Mouse (Mus musculus) midbrain, embryonic 11.5 days (tissue): ENCODE results near the gene Krt42. TPM values are rescaled to one million over a fixed set of nuclear protein-coding genes. Genes with fewer than 3 reads are reported as not detected.
"Not testable (repeated sequence)": the region's sequence is repeated elsewhere in the genome, so short reads cannot be mapped to it uniquely, and the experiment has no call there.

Experiments
- ATAC-seq: fragments of 200-750 bp; cut with Nextera tagmentation; 2 replicates; pipeline ENCODE4 v1.8.0; 2017; ENCODE audit warnings: moderate TSS enrichment, moderate library complexity; ENCODE audit not compliant: low FRiP score
- DNase-seq: peaks from one replicate; pipeline ENCODE4 v3.0.0; 2015; ENCODE audit warnings: low spot score; ENCODE audit errors: missing footprints
- H3K27ac ChIP-seq: fragments of 300-500 bp; sonication (generic); 2 replicates; pipeline ENCODE4 v1.5.1; 2014; ENCODE audit warnings: low read depth, low read length
- H3K27me3 ChIP-seq: fragments of 300-500 bp; sonication (generic); 2 replicates; pipeline ENCODE4 v1.6.1; 2014; ENCODE audit warnings: mild to moderate bottlenecking, low read length, moderate library complexity, mixed read lengths; ENCODE audit not compliant: control insufficient read depth, insufficient read depth
- H3K36me3 ChIP-seq: fragments of 300-500 bp; sonication (generic); 2 replicates; pipeline ENCODE4 v1.6.1; 2014; ENCODE audit warnings: mild to moderate bottlenecking, low read length, moderate library complexity, mixed read lengths; ENCODE audit not compliant: control insufficient read depth, insufficient read depth
- H3K4me1 ChIP-seq: fragments of 300-500 bp; sonication (generic); 2 replicates; pipeline ENCODE4 v1.6.1; 2014; ENCODE audit warnings: low read length; ENCODE audit not compliant: control insufficient read depth, insufficient read depth
- H3K4me2 ChIP-seq: fragments of 300-500 bp; sonication (generic); 2 replicates; pipeline ENCODE4 v1.6.1; 2014; ENCODE audit warnings: mild to moderate bottlenecking, moderate library complexity
- H3K4me3 ChIP-seq: fragments of 300-500 bp; sonication (generic); 2 replicates; pipeline ENCODE4 v1.5.1; 2014; ENCODE audit warnings: low read depth, low read length
- H3K9ac ChIP-seq: fragments of 300-500 bp; sonication (generic); 2 replicates; pipeline ENCODE4 v1.6.1; 2014; ENCODE audit warnings: low read length
- H3K9me3 ChIP-seq: fragments of 300-500 bp; sonication (generic); 2 replicates; pipeline ENCODE4 v1.6.1; 2016; ENCODE audit warnings: low read length; ENCODE audit not compliant: control insufficient read depth
- WGBS: fragments of 180-500 bp; shearing (Covaris S2); extraction: QIAGEN DNeasy Blood & Tissue Kit; methylation state at CpG from one replicate; pipeline ENCODE4 v1.1.7; 2014; 5-methylcytosine and 5-hydroxymethylcytosine counted together
- polyA plus RNA-seq: library from polyadenylated mRNA; unstranded; fragments of >200 nt; fragmentation: Nextera tagmentation; extraction: Ambion mirVana; gene quantifications from 2 replicates; pipeline ENCODE4 v1.2.1, GENCODE M21; 2014

Krt42 gene
- polyA plus RNA-seq, 1 experiment from 2014 or later: not detected

DNA sequence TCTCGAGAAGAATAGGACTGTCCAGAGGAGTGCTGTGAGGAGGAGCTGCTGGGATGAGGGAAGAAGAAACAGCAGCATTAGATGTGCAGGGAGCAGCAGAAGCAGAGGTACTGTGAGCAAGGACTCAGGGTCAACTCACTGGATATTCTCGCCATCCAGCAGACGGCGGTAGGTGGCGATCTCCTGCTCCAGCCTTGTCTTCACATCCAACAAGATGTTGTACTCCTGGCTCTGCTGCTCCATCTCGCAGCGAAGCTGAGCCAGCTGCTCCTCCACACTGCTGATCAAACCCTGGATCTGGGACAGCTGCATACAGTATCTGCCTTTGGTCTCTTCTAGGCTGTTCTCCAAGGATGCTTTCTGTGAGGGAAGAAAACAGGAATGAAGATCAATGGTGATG lies 23.2 kb downstream of the Krt42 start:
- H3K27me3 ChIP-seq, H3K4me2 ChIP-seq, H3K4me1 ChIP-seq, H3K9ac ChIP-seq, H3K36me3 ChIP-seq, H3K4me3 ChIP-seq, ATAC-seq, H3K9me3 ChIP-seq, DNase-seq, H3K27ac ChIP-seq: not testable (repeated sequence)
- WGBS: 76% methylated on average over 7 of the region's 7 CpGs

DNA sequence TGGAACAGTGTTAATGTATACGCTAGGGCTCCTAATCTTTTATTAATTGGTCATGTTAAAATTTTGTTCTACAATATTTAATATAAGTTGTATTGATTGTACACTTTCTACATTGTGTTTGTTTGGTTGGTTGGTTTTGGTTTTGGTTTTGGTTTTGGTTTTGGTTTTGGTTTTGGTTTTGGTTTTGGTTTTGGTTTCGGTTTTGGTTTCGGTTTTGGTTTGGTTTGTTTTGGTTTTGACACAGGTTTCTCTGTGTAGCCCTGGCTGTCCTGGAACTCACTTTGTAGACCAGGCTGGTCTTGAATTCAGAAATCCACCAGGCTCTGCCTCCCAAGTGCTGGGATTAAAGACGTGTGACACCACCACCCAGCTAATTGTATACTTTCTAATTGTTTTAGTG lies 29.4 kb downstream of the Krt42 start:
- ATAC-seq, H3K4me2 ChIP-seq, H3K27me3 ChIP-seq, H3K4me1 ChIP-seq, H3K9me3 ChIP-seq, H3K9ac ChIP-seq, H3K36me3 ChIP-seq, H3K27ac ChIP-seq, DNase-seq, H3K4me3 ChIP-seq: not testable (repeated sequence)
- WGBS: 95% methylated on average over 4 of the region's 4 CpGs

DNA sequence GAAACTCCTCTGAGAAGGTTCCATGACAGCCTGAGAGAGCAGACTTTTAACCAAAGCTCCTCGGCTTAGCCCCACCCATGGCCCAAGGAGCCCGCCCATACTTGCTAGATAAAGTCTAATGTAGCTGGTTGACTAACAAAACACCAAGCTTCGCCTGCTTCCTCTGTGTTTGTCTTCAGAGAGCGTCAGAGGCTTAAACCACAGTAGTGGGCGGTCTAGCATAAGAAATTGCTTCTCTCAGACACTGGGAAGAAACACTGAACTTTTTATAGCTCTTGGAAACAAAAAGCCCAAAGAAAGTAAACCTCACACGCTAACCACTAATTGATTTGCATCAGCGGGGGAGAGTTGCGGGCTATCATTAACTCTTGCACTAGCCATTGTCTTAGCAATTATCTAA lies 47.9 kb downstream of the Krt42 start:
- no peak overlapping the region for H3K27ac ChIP-seq
- H3K4me3 ChIP-seq: no peak overlapping the region
- H3K36me3 ChIP-seq: no peaks in the 10 kb centered on the region
- no peak for DNase-seq
- H3K9ac ChIP-seq: no peak overlapping the region
- H3K4me2 ChIP-seq: no peak overlapping the region
- 73% methylated on average over 8 of the region's 8 CpGs for whole genome bisulfite sequencing
- H3K9me3 ChIP-seq: no peaks in the 10 kb centered on the region; the same call in 1 of the 2 replicates
- ATAC-seq: no peak
- H3K27me3 ChIP-seq: no peaks in the 10 kb centered on the region
- H3K4me1 ChIP-seq: no peaks in the 10 kb centered on the region

DNA sequence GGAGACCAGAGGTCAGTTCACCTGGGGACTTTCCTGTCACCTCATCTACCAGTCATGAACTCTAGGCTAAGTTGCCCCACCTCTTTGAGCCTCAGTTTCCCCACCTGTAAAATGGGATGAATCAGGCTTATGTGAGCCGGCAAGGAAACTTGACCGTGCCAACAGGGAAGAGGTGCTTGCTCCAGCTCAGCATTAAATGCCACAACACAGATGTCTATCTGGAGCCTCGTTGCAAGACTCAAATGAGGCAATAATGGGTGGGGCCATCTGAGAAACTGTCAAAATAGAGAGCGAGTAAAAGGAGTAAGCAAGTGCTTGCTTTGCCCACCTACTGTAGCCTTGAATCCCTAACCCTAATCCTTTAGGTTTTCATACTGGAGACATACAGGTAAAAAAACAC lies 50.4 kb downstream of the Krt42 start:
- Histone ChIP-seq H3K4me3 (no peak overlapping the region), H3K9ac (no peak overlapping the region), H3K4me1 (no peaks in the 10 kb centered on the region), H3K4me2 (no peak overlapping the region), H3K27me3 (no peaks in the 10 kb centered on the region), H3K27ac (no peak overlapping the region), H3K36me3 (no peaks in the 10 kb centered on the region), H3K9me3 (no peaks in the 10 kb centered on the region)
- DNase-seq (no peak), ATAC-seq (no peak)
- WGBS: 91% methylated on average over 4 of the region's 4 CpGs

Other genes with a start within 250 kb of the Krt42 start
- not detected in 2 replicates for gene Krt33b, start 240.0 kb downstream of the Krt42 start, polyA plus RNA-seq
- not detected in 2 replicates for gene Krt34, start 228.3 kb downstream of the Krt42 start, polyA plus RNA-seq
- not detected in 2 replicates for gene Krt31, start 219.3 kb downstream of the Krt42 start, polyA plus RNA-seq
- gene Krt32, start 181.6 kb downstream of the Krt42 start, polyA plus RNA-seq: not detected in 2 replicates
- not detected in 2 replicates for gene Krt35, start 173.6 kb downstream of the Krt42 start, polyA plus RNA-seq
- not detected in 2 replicates for gene Krt36, start 164.2 kb downstream of the Krt42 start, polyA plus RNA-seq
- not detected in 2 replicates for gene Krt13, start 148.3 kb downstream of the Krt42 start, polyA plus RNA-seq
- gene Krt15, start 133.9 kb downstream of the Krt42 start, polyA plus RNA-seq: 0.65 and 0.89 TPM in 2 replicates
- gene Krt19, start 121.2 kb downstream of the Krt42 start, polyA plus RNA-seq: 1.8 and 3.2 TPM in 2 replicates
- not detected in 2 replicates for gene Krt9, start 76.6 kb downstream of the Krt42 start, polyA plus RNA-seq
- gene Krt14, start 62.3 kb downstream of the Krt42 start, polyA plus RNA-seq: 1.2 and 1.5 TPM in 2 replicates
- gene Krt16, start 21.0 kb downstream of the Krt42 start, polyA plus RNA-seq: not detected in 2 replicates
- 0.21 TPM in 1 of 2 replicates, not detected in the other for gene Krt17, start 8.8 kb downstream of the Krt42 start, polyA plus RNA-seq
- 1,701 and 1,853 TPM in 2 replicates for gene Eif1, start 50.0 kb upstream of the Krt42 start, polyA plus RNA-seq
- 0.68 and 0.79 TPM in 2 replicates for gene Gast, start 64.5 kb upstream of the Krt42 start, polyA plus RNA-seq
- 16.4 TPM in 2 replicates for gene Hap1, start 86.3 kb upstream of the Krt42 start, polyA plus RNA-seq
- 23.5 and 25.2 TPM in 2 replicates for gene Jup, start 127.9 kb upstream of the Krt42 start, polyA plus RNA-seq
- gene P3h4, start 145.0 kb upstream of the Krt42 start, polyA plus RNA-seq: 19.3 and 19.7 TPM in 2 replicates
- 33.0 and 36.2 TPM in 2 replicates for gene Fkbp10, start 145.8 kb upstream of the Krt42 start, polyA plus RNA-seq
- 88.9 and 91.6 TPM in 2 replicates for gene Nt5c3b, start 171.9 kb upstream of the Krt42 start, polyA plus RNA-seq
- 0.44 and 0.61 TPM in 2 replicates for gene Klhl10, start 172.0 kb upstream of the Krt42 start, polyA plus RNA-seq
- gene Klhl11, start 202.9 kb upstream of the Krt42 start, polyA plus RNA-seq: 13.8 and 14.0 TPM in 2 replicates